In the genomic region with DNA sequence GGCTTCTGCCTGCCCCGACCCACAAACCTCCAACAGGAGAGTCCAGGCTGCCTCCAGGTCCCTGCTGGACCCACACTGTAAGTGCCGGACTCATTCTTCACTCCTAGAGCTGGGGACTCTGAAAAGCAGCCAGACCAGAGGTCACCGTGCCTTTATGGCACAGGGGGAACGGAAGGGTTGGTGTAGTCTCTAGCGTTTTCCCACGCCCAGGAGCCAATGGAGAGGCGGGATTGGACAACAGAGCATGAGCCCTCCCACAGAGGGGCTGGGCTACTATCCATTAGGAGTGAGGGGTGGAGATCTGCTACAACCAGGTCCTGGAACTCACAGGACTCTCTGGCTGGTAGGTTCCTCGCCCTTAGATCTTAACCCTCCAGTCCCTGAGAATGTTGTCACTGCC, we compare ENCODE assay signal across 8 mouse cellular contexts. TPM values are rescaled to one million over a fixed set of nuclear protein-coding genes. Genes with fewer than 3 reads are reported as not detected.
A peak's percentile ranks its signal among the peaks of the same experiment; 100 is the strongest.
DNase-seq lines count a peak whose midpoint lies in the region; ATAC-seq and TF ChIP-seq lines count a peak whose summit lies in the region.
"Had no signal": no experiment of that assay in that cellular context is flagged by ENCODE, and none has a peak within 500 bp of the region (broad histone marks: within the 10 kb centered on the region; RNA-seq: fewer than 3 reads in every experiment).

No protein-coding gene starts in this region.

- H3K27me3 ChIP-seq in intestine, embryonic 15.5 days (replicated peaks) = peaks cover 27% of the 10 kb centered on the region
- no peaks in the 10 kb centered on the region for H3K27me3 ChIP-seq in liver, adult 2 months (ENCODE audit: control insufficient read depth, insufficient read depth, low read length)
- H3K27me3 ChIP-seq in midbrain, postnatal 0 days (ENCODE audit: insufficient read depth, low read length) = no peaks in the 10 kb centered on the region

- H3K79me2 ChIP-seq in liver, adult 2 months (ENCODE audit: control insufficient read depth, insufficient read depth, low read length) = no peaks in the 10 kb centered on the region

- peak; percentile 95 for ATAC-seq in intestine, embryonic 15.5 days
- peak; percentile 79 for ATAC-seq in midbrain, postnatal 0 days (ENCODE audit: low FRiP score)

- H3K9ac ChIP-seq in intestine, embryonic 15.5 days = no peak overlapping the region
- 0 out of 2 replicates have a peak overlapping the region, but pooled peaks have one; percentile 16 for H3K9ac ChIP-seq in liver, adult 2 months (ENCODE audit: low read depth, low read length)
- H3K9ac ChIP-seq in midbrain, postnatal 0 days (replicated peaks; ENCODE audit: low read length, poor library complexity, severe bottlenecking) = peak overlapping the region; percentile 26; the same call in 1 of the 2 replicates

- H3K9me3 ChIP-seq in intestine, embryonic 15.5 days = no peaks in the 10 kb centered on the region
- H3K9me3 ChIP-seq in midbrain, postnatal 0 days (ENCODE audit: low read length) = no peaks in the 10 kb centered on the region

- H3K4me3 ChIP-seq in intestine, embryonic 15.5 days (replicated peaks) = peak overlapping the region; percentile 20
- H3K4me3 ChIP-seq in liver, adult 2 months (ENCODE audit: insufficient read depth, low read depth, low read length) = peak overlapping the region; percentile 29; the same call in 1 of the 2 replicates
- peak overlapping the region; percentile 31 for H3K4me3 ChIP-seq in midbrain, postnatal 0 days (ENCODE audit: low read depth, low read length)
- H3K4me3 ChIP-seq: erythroblast, embryonic 14.5 days had no signal

- TF ChIP-seq CTCF in liver, adult 2 months (IDR thresholded peaks at IDR 0.05; ENCODE audit: low read depth, low read length) = no peak
- peak; percentile 11; the same call in 1 of the 2 replicates for TF ChIP-seq CTCF in midbrain, postnatal 0 days (IDR thresholded peaks at IDR 0.05)

- no peak for TF ChIP-seq POLR2A in liver, adult 2 months (IDR thresholded peaks at IDR 0.05; ENCODE audit: extremely low read depth, insufficient read depth, low read length)

- H3K36me3 ChIP-seq in intestine, embryonic 15.5 days = no peaks in the 10 kb centered on the region
- no peaks in the 10 kb centered on the region for H3K36me3 ChIP-seq in liver, adult 2 months (ENCODE audit: control insufficient read depth, insufficient read depth, low read length)
- no peaks in the 10 kb centered on the region for H3K36me3 ChIP-seq in midbrain, postnatal 0 days (ENCODE audit: insufficient read depth, low read length)

- H3K4me1 ChIP-seq in intestine, embryonic 15.5 days (replicated peaks) = peaks cover 16% of the 10 kb centered on the region; the same call in 1 of the 2 replicates
- H3K4me1 ChIP-seq in liver, adult 2 months (ENCODE audit: control insufficient read depth, insufficient read depth, low read length) = no peaks in the 10 kb centered on the region
- peaks cover 7% of the 10 kb centered on the region; the same call in 1 of the 2 replicates for H3K4me1 ChIP-seq in midbrain, postnatal 0 days (ENCODE audit: insufficient read depth, low read length)

- WGBS in intestine, embryonic 15.5 days = 2% methylated on average over 8 of the region's 8 CpGs
- WGBS in liver, adult 2 months = 2% methylated on average over 8 of the region's 8 CpGs
- WGBS in midbrain, postnatal 0 days = 1% methylated on average over 8 of the region's 8 CpGs

- H3K27ac ChIP-seq in intestine, embryonic 15.5 days = 0 out of 2 replicates have a peak overlapping the region, but pooled peaks have one; percentile 54
- H3K27ac ChIP-seq in liver, adult 2 months (replicated peaks; ENCODE audit: insufficient read depth, low read depth, low read length) = no peak overlapping the region
- peak overlapping the region; percentile 69 for H3K27ac ChIP-seq in midbrain, postnatal 0 days (ENCODE audit: low read depth, low read length)

- peak overlapping the region; percentile 61 for H3K4me2 ChIP-seq in intestine, embryonic 15.5 days (replicated peaks)
- peak overlapping the region; percentile 59 for H3K4me2 ChIP-seq in midbrain, postnatal 0 days (ENCODE audit: low read depth, low read length, poor library complexity, severe bottlenecking)

- peak; percentile 75 for DNase-seq in adipocyte (ENCODE audit: low spot score)
- peak; percentile 71 to 82 for DNase-seq in cerebellum, postnatal 25 days
- peak; percentile 67 for DNase-seq in gonadal fat pad, adult 2 months (ENCODE audit: low read depth)
- DNase-seq in liver, adult 2 months (ENCODE audit: extremely low read depth, low read depth, low spot score) = peak; percentile 80
- peak; percentile 94 for DNase-seq in midbrain, postnatal 0 days (ENCODE audit: low spot score)
- peak; percentile 73 for DNase-seq in yolk sac, embryonic 10.5 days (ENCODE audit: low spot score)

RNA-seq across cellular contexts. Expression of a gene that starts 14.4 kb away (rescaled TPM):
- polyA plus RNA-seq in gonadal fat pad, adult 2 months (2012; rRNA removed) = 0.32 and 0.69 TPM in 2 replicates
- polyA plus RNA-seq in intestine, embryonic 15.5 days (2015; fragmentation: Nextera tagmentation; extraction: Ambion mirVana) = 1.8 and 2.5 TPM in 2 replicates
- total RNA-seq in liver, adult 2 months (2014; rRNA removed) = not detected in 2 replicates
- polyA plus RNA-seq in liver, adult 2 months (2012; rRNA removed) = not detected in 2 replicates
- 111 and 115 TPM in 2 replicates for total RNA-seq in midbrain, postnatal 0 days (2014; rRNA removed)
- 165 and 180 TPM in 2 replicates for polyA plus RNA-seq in midbrain, postnatal 0 days (2015; fragmentation: Nextera tagmentation; extraction: Ambion mirVana)
- polyA plus RNA-seq: erythroblast, embryonic 14.5 days had no signal

RNA-seq across cellular contexts. Expression of a gene that starts 17.6 kb away (rescaled TPM):
- polyA plus RNA-seq in gonadal fat pad, adult 2 months (2012; rRNA removed) = 33.1 and 36.1 TPM in 2 replicates
- polyA plus RNA-seq in intestine, embryonic 15.5 days (2015; fragmentation: Nextera tagmentation; extraction: Ambion mirVana) = 34.2 and 36.1 TPM in 2 replicates
- 13.5 and 13.6 TPM in 2 replicates for total RNA-seq in liver, adult 2 months (2014; rRNA removed)
- polyA plus RNA-seq in liver, adult 2 months (2012; rRNA removed) = 13.0 and 19.5 TPM in 2 replicates
- total RNA-seq in midbrain, postnatal 0 days (2014; rRNA removed) = 36.7 and 39.8 TPM in 2 replicates
- 27.3 and 28.8 TPM in 2 replicates for polyA plus RNA-seq in midbrain, postnatal 0 days (2015; fragmentation: Nextera tagmentation; extraction: Ambion mirVana)

RNA-seq across cellular contexts. Expression of a gene that starts 18.0 kb away (rescaled TPM):
- polyA plus RNA-seq in gonadal fat pad, adult 2 months (2012; rRNA removed) = 16.2 and 18.6 TPM in 2 replicates
- polyA plus RNA-seq in intestine, embryonic 15.5 days (2015; fragmentation: Nextera tagmentation; extraction: Ambion mirVana) = 3.0 and 3.6 TPM in 2 replicates
- total RNA-seq in liver, adult 2 months (2014; rRNA removed) = 11.2 and 14.4 TPM in 2 replicates
- 25.9 and 55.6 TPM in 2 replicates for polyA plus RNA-seq in liver, adult 2 months (2012; rRNA removed)
- 1.1 and 2.3 TPM in 2 replicates for total RNA-seq in midbrain, postnatal 0 days (2014; rRNA removed)
- not detected in 2 replicates for polyA plus RNA-seq in midbrain, postnatal 0 days (2015; fragmentation: Nextera tagmentation; extraction: Ambion mirVana)

RNA-seq across cellular contexts. Expression of a gene that starts 47.4 kb away (rescaled TPM):
- polyA plus RNA-seq in gonadal fat pad, adult 2 months (2012; rRNA removed) = 54.8 and 120 TPM in 2 replicates
- 32.0 and 37.2 TPM in 2 replicates for polyA plus RNA-seq in intestine, embryonic 15.5 days (2015; fragmentation: Nextera tagmentation; extraction: Ambion mirVana)
- total RNA-seq in liver, adult 2 months (2014; rRNA removed) = 14.8 and 15.2 TPM in 2 replicates
- polyA plus RNA-seq in liver, adult 2 months (2012; rRNA removed) = 23.3 and 35.3 TPM in 2 replicates
- total RNA-seq in midbrain, postnatal 0 days (2014; rRNA removed) = 34.9 and 36.6 TPM in 2 replicates
- 73.3 and 90.9 TPM in 2 replicates for polyA plus RNA-seq in midbrain, postnatal 0 days (2015; fragmentation: Nextera tagmentation; extraction: Ambion mirVana)

Comparison
In these comparisons a context has a peak if more than half of its experiments do, and no peak if none do; other contexts are left out.
1. RNA of a gene that starts 14.4 kb away (polyA plus RNA-seq): 165 to 180 TPM in midbrain, postnatal 0 days; 1.8 to 2.5 TPM in intestine, embryonic 15.5 days, 0.32 to 0.69 TPM in gonadal fat pad, adult 2 months and not detected in liver, adult 2 months; every median in the first group is over 10 times any median in the second.
2. Peak in every context shown above with its lines, with median percentiles within 50 percentile points of each other: DNase-seq and H3K4me3 ChIP-seq.